Mouse (Mus musculus): ENCODE measurements around the gene 4931414P19Rik. TPM values are rescaled to one million over a fixed set of nuclear protein-coding genes. Genes with fewer than 3 reads are reported as not detected.
A peak's percentile ranks its signal among the peaks of the same experiment; 100 is the strongest.

Gene 4931414P19Rik
- polyA plus RNA-seq, 1 experiment, result 5.2 TPM

GRCm38 (mm10) chr14:54631240-54631599, 25.4 kb upstream of the 4931414P19Rik start:
- Histone ChIP-seq H3K4me3 (ENCODE audit: insufficient read depth, low read length) (no peak overlapping the region), H3K4me1 (ENCODE audit: control insufficient read depth, insufficient read depth, low read length) (no peaks in the 10 kb centered on the region), H3K27ac (ENCODE audit: insufficient read depth, low read length) (no peak overlapping the region)
- no peak for TF ChIP-seq CTCF (IDR thresholded peaks at IDR 0.05; ENCODE audit: extremely low read depth, insufficient read depth, low read length)

GRCm38 (mm10) chr14:54630583-54631239, 24.9 kb upstream of the 4931414P19Rik start:
- no peak overlapping the region for H3K4me3 ChIP-seq (ENCODE audit: insufficient read depth, low read length)
- no peaks in the 10 kb centered on the region for H3K4me1 ChIP-seq (ENCODE audit: control insufficient read depth, insufficient read depth, low read length)
- no peak overlapping the region for H3K27ac ChIP-seq (ENCODE audit: insufficient read depth, low read length)
- TF ChIP-seq CTCF (IDR thresholded peaks at IDR 0.05; ENCODE audit: extremely low read depth, insufficient read depth, low read length) (no peak), POLR2A (IDR thresholded peaks at IDR 0.05; ENCODE audit: extremely low read depth, insufficient read depth, low read length) (no peak)

- no peaks in the 10 kb centered on the region for H3K4me1 ChIP-seq (ENCODE audit: control insufficient read depth, insufficient read depth, low read length)
- no peak overlapping the region for H3K4me3 ChIP-seq (ENCODE audit: insufficient read depth, low read length)
- no peak for TF ChIP-seq CTCF (IDR thresholded peaks at IDR 0.05; ENCODE audit: extremely low read depth, insufficient read depth, low read length)
- TF ChIP-seq POLR2A (IDR thresholded peaks at IDR 0.05; ENCODE audit: extremely low read depth, insufficient read depth, low read length), result no peak
- no peak overlapping the region for H3K27ac ChIP-seq (ENCODE audit: insufficient read depth, low read length)
These were observed 24.0 kb upstream of the 4931414P19Rik start for GRCm38 (mm10) chr14:54629797-54630196.

GRCm38 (mm10) chr14:54628103-54628502, 22.3 kb upstream of the 4931414P19Rik start:
- no peak overlapping the region for H3K27ac ChIP-seq (ENCODE audit: insufficient read depth, low read length)

GRCm38 (mm10) chr14:54624976-54625375, 19.2 kb upstream of the 4931414P19Rik start:
- no peak for TF ChIP-seq POLR2A (IDR thresholded peaks at IDR 0.05; ENCODE audit: extremely low read depth, insufficient read depth, low read length)
- no peak for TF ChIP-seq CTCF (IDR thresholded peaks at IDR 0.05; ENCODE audit: extremely low read depth, insufficient read depth, low read length)
- H3K27ac ChIP-seq (ENCODE audit: insufficient read depth, low read length), result no peak overlapping the region
- H3K4me1 ChIP-seq (ENCODE audit: control insufficient read depth, insufficient read depth, low read length), result no peaks in the 10 kb centered on the region
- H3K4me3 ChIP-seq (ENCODE audit: insufficient read depth, low read length), result no peak overlapping the region

More at GRCm38 (mm10) chr14:54628103-54628502, 22.3 kb upstream of the 4931414P19Rik start:
- Histone ChIP-seq H3K4me3 (ENCODE audit: insufficient read depth, low read length) (no peak overlapping the region), H3K4me1 (ENCODE audit: control insufficient read depth, insufficient read depth, low read length) (no peaks in the 10 kb centered on the region)
- TF ChIP-seq CTCF (IDR thresholded peaks at IDR 0.05; ENCODE audit: extremely low read depth, insufficient read depth, low read length) (no peak), POLR2A (IDR thresholded peaks at IDR 0.05; ENCODE audit: extremely low read depth, insufficient read depth, low read length) (no peak)

GRCm38 (mm10) chr14:54623334-54623733, 17.5 kb upstream of the 4931414P19Rik start:
- no peak overlapping the region for H3K4me3 ChIP-seq (ENCODE audit: insufficient read depth, low read length)
- TF ChIP-seq POLR2A (IDR thresholded peaks at IDR 0.05; ENCODE audit: extremely low read depth, insufficient read depth, low read length), result no peak
- TF ChIP-seq CTCF (IDR thresholded peaks at IDR 0.05; ENCODE audit: extremely low read depth, insufficient read depth, low read length), result no peak
- no peaks in the 10 kb centered on the region for H3K4me1 ChIP-seq (ENCODE audit: control insufficient read depth, insufficient read depth, low read length)
- no peak overlapping the region for H3K27ac ChIP-seq (ENCODE audit: insufficient read depth, low read length)

GRCm38 (mm10) chr14:54621133-54621532, 15.3 kb upstream of the 4931414P19Rik start, which contains the start of gene Psmb11:
Gene Psmb11 (plus strand): TSS chr14:54621433.
- TF ChIP-seq POLR2A (IDR thresholded peaks at IDR 0.05; ENCODE audit: extremely low read depth, insufficient read depth, low read length) (no peak), CTCF (IDR thresholded peaks at IDR 0.05; ENCODE audit: extremely low read depth, insufficient read depth, low read length) (no peak)
- no peak within 1 kb of the TSS for H3K4me3 ChIP-seq (ENCODE audit: insufficient read depth, low read length)
- H3K4me1 ChIP-seq (ENCODE audit: control insufficient read depth, insufficient read depth, low read length), result peaks cover 1% of the 10 kb centered on the region; the same call in 1 of the 2 replicates
- H3K27ac ChIP-seq (ENCODE audit: insufficient read depth, low read length), result no peak within 1 kb of the TSS

- Histone ChIP-seq H3K27ac (ENCODE audit: insufficient read depth, low read length) (peak within 1 kb of the TSS; percentile 55), H3K4me3 (ENCODE audit: insufficient read depth, low read length) (peak within 1 kb of the TSS; percentile 67), H3K4me1 (ENCODE audit: control insufficient read depth, insufficient read depth, low read length) (peaks cover 1% of the 10 kb centered on the region; the same call in 1 of the 2 replicates)
- TF ChIP-seq POLR2A (IDR thresholded peaks at IDR 0.05; ENCODE audit: extremely low read depth, insufficient read depth, low read length), result peak; percentile 72
- TF ChIP-seq CTCF (IDR thresholded peaks at IDR 0.05; ENCODE audit: extremely low read depth, insufficient read depth, low read length), result no peak
These were observed 12.1 kb upstream of the 4931414P19Rik start, which contains the start of gene Psmb5 for GRCm38 (mm10) chr14:54617897-54618365. Gene Psmb5 (minus strand): TSS chr14:54618022.

- H3K27ac ChIP-seq (ENCODE audit: insufficient read depth, low read length), result peak overlapping the region; percentile 55; the same call in 1 of the 2 replicates
- peaks cover 1% of the 10 kb centered on the region; the same call in 1 of the 2 replicates for H3K4me1 ChIP-seq (ENCODE audit: control insufficient read depth, insufficient read depth, low read length)
- H3K4me3 ChIP-seq (ENCODE audit: insufficient read depth, low read length), result peak overlapping the region; percentile 67
- no peak for TF ChIP-seq POLR2A (IDR thresholded peaks at IDR 0.05; ENCODE audit: extremely low read depth, insufficient read depth, low read length)
- no peak for TF ChIP-seq CTCF (IDR thresholded peaks at IDR 0.05; ENCODE audit: extremely low read depth, insufficient read depth, low read length)
These were observed 11.5 kb upstream of the 4931414P19Rik start for GRCm38 (mm10) chr14:54617152-54617896.
